Mouse (Mus musculus): ENCODE results near the gene Fam57b. TPM values are rescaled to one million over a fixed set of nuclear protein-coding genes. Genes with fewer than 3 reads are reported as not detected.

The Fam57b gene
- total RNA-seq, 2 experiments from 2014 or later = 65.3 to 75.7 TPM

GRCm38 (mm10) chr7:126823940-126824339 lies 26.5 kb downstream of the Fam57b start:
- no peak for DNase-seq (ENCODE audit: low spot score)

GRCm38 (mm10) chr7:126825403-126825802 lies 27.9 kb downstream of the Fam57b start:
- DNase-seq (ENCODE audit: low spot score) = no peak

GRCm38 (mm10) chr7:126825952-126826351 lies 28.5 kb downstream of the Fam57b start:
- DNase-seq (ENCODE audit: low spot score) = no peak

- no peak for DNase-seq (ENCODE audit: low spot score)
These were observed 34.1 kb downstream of the Fam57b start, which contains the start of gene 4930451I11Rik for GRCm38 (mm10) chr7:126831539-126831938. Gene 4930451I11Rik, minus strand, starts transcription at chr7:126831639.

- peak; percentile 72 for DNase-seq (ENCODE audit: low spot score)
These were observed 34.6 kb downstream of the Fam57b start for GRCm38 (mm10) chr7:126832036-126832598.

GRCm38 (mm10) chr7:126833294-126833693 lies 35.8 kb downstream of the Fam57b start:
- DNase-seq (ENCODE audit: low spot score) = no peak

GRCm38 (mm10) chr7:126843276-126843675 lies 45.8 kb downstream of the Fam57b start:
- no peak for DNase-seq (ENCODE audit: low spot score)

- DNase-seq (ENCODE audit: low spot score) = no peak
These were observed 48.0 kb downstream of the Fam57b start for GRCm38 (mm10) chr7:126845516-126845915.

GRCm38 (mm10) chr7:126847116-126847420 lies 49.6 kb downstream of the Fam57b start, which contains the start of gene Doc2a:
Gene Doc2a, plus strand, starts transcription at chr7:126847416.
- no peak for DNase-seq (ENCODE audit: low spot score)

- no peak for DNase-seq (ENCODE audit: low spot score)
These were observed 50.2 kb downstream of the Fam57b start for GRCm38 (mm10) chr7:126847421-126848398.

GRCm38 (mm10) chr7:126848794-126849193 lies 51.3 kb downstream of the Fam57b start:
- no peak for DNase-seq (ENCODE audit: low spot score)

- no peak for DNase-seq (ENCODE audit: low spot score)
These were observed 52.7 kb downstream of the Fam57b start for GRCm38 (mm10) chr7:126850161-126850560.

- no peak for DNase-seq (ENCODE audit: low spot score)
These were observed 53.7 kb downstream of the Fam57b start for GRCm38 (mm10) chr7:126851192-126851591.

GRCm38 (mm10) chr7:126853454-126853853 lies 56.0 kb downstream of the Fam57b start:
- DNase-seq (ENCODE audit: low spot score) = no peak

GRCm38 (mm10) chr7:126855641-126856040 lies 58.2 kb downstream of the Fam57b start:
- no peak for DNase-seq (ENCODE audit: low spot score)

- no peak for DNase-seq (ENCODE audit: low spot score)
These were observed 59.4 kb downstream of the Fam57b start for GRCm38 (mm10) chr7:126856741-126857420.

GRCm38 (mm10) chr7:126860987-126861386 lies 63.5 kb downstream of the Fam57b start:
- DNase-seq (ENCODE audit: low spot score) = no peak

GRCm38 (mm10) chr7:126861429-126862130 lies 64.1 kb downstream of the Fam57b start, which contains the start of gene Hirip3:
Gene Hirip3, plus strand, starts transcription at chr7:126861972.
- DNase-seq (ENCODE audit: low spot score) = peak; percentile 97

GRCm38 (mm10) chr7:126862147-126862784 lies 64.8 kb downstream of the Fam57b start, which contains the start of gene Ino80e:
Gene Ino80e, minus strand, starts transcription at chr7:126862377.
- peak; percentile 93 for DNase-seq (ENCODE audit: low spot score)

- DNase-seq (ENCODE audit: low spot score) = no peak
These were observed 66.3 kb downstream of the Fam57b start for GRCm38 (mm10) chr7:126863791-126864190.

- no peak for DNase-seq (ENCODE audit: low spot score)
These were observed 70.1 kb downstream of the Fam57b start for GRCm38 (mm10) chr7:126867534-126867933.

Data from gastrocnemius, adult 18-20 months (tissue).